Mouse (Mus musculus) kidney, embryonic 14.5 days (tissue): ENCODE data around the gene Pheta1. TPM values are rescaled to one million over a fixed set of nuclear protein-coding genes. Genes with fewer than 3 reads are reported as not detected.
A peak's percentile ranks its signal among the peaks of the same experiment; 100 is the strongest.
"Not testable (repeated sequence)": the region's sequence is repeated elsewhere in the genome, so short reads cannot be mapped to it uniquely, and the experiment has no call there.

ENCODE experiments used
- ATAC-seq: fragments of 200-750 bp; cut with Nextera tagmentation; 2 replicates; pipeline ENCODE4 v1.8.0; 2017; ENCODE audit warnings: moderate number of reproducible peaks, mild to moderate bottlenecking, moderate TSS enrichment, moderate library complexity; ENCODE audit not compliant: low FRiP score, low TSS enrichment
- H3K27ac ChIP-seq: fragments of 300-500 bp; sonication (generic); 2 replicates; pipeline ENCODE4 v1.5.1; 2014; ENCODE audit warnings: low read depth, mild to moderate bottlenecking, low read length, moderate library complexity, mixed read lengths
- H3K27me3 ChIP-seq: fragments of 300-500 bp; sonication (generic); 2 replicates; pipeline ENCODE4 v1.6.1; 2014; ENCODE audit warnings: mild to moderate bottlenecking, low read length; ENCODE audit not compliant: control insufficient read depth, insufficient read depth
- H3K36me3 ChIP-seq: fragments of 300-500 bp; sonication (generic); 2 replicates; pipeline ENCODE4 v1.6.1; 2014; ENCODE audit warnings: low read length, mixed read lengths; ENCODE audit not compliant: control insufficient read depth, insufficient read depth
- H3K4me1 ChIP-seq: fragments of 300-500 bp; sonication (generic); 2 replicates; pipeline ENCODE4 v1.6.1; 2014; ENCODE audit warnings: low read length, mixed read lengths; ENCODE audit not compliant: control insufficient read depth, insufficient read depth
- H3K4me2 ChIP-seq: fragments of 300-500 bp; sonication (generic); replicated peaks from 2 replicates; pipeline ENCODE4 v1.6.1; 2014; ENCODE audit warnings: low read depth, mild to moderate bottlenecking, low read length
- H3K4me3 ChIP-seq: fragments of 300-500 bp; sonication (generic); 2 replicates; pipeline ENCODE4 v1.5.1; 2014; ENCODE audit warnings: mild to moderate bottlenecking, low read length
- H3K9ac ChIP-seq: fragments of 300-500 bp; sonication (generic); 2 replicates; pipeline ENCODE4 v1.6.1; 2014; ENCODE audit warnings: low read depth, mild to moderate bottlenecking, low read length, moderate library complexity
- H3K9me3 ChIP-seq: fragments of 300-500 bp; sonication (generic); 2 replicates; pipeline ENCODE4 v1.6.1; 2016; ENCODE audit warnings: low read length; ENCODE audit not compliant: control insufficient read depth
- WGBS: fragments of 180-500 bp; shearing (Covaris S2); extraction: QIAGEN DNeasy Blood & Tissue Kit; methylation state at CpG from one replicate; pipeline ENCODE4 v1.1.7; 2014; 5-methylcytosine and 5-hydroxymethylcytosine counted together
- polyA plus RNA-seq: library from polyadenylated mRNA; unstranded; fragments of >200 nt; fragmentation: Nextera tagmentation; extraction: Ambion mirVana; gene quantifications from 2 replicates; pipeline ENCODE4 v1.2.1, GENCODE M21; 2014

The Pheta1 gene
- polyA plus RNA-seq, 1 experiment from 2014 or later = 22.6 TPM

DNA sequence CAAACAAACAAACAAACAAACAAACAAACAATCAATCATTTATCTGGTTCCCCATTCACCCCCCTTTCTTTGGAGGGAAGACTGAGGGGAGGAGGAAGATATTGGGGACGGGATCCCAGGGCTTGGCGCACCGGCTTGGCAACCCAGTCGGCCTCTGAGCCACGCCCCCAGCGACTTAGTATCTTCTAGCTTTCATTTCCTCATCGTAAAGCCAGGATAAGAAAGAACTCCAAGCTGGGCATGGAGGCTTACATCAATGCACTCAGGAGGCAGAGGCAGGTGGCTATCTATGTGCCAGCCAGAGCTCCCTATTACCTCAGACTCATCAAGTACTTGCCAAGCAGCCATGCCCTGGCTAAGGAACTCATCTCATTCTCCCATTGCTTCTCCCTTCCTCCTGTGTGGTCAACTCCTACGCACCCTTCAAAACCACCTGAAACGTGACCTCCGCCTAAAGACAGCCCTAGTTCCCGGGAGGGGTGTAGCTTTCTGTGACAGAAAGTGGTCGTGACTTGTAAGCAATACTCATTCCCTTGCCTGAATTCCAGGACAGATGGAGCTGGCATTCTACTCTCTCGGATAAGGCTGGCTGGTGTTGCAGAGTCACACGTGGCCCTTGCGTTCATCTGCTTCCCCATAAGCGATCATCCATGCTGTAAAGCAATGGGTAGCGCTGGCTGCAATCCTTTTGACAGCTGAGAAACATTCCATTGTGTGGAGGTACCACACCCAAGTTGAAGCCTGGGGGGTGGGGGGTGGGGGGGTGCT is 5.5 kb upstream of the Pheta1 start:
- H3K27me3 ChIP-seq = peaks cover 5% of the 10 kb centered on the region; the same call in 1 of the 2 replicates
- ATAC-seq = no peak
- 9% methylated on average over 17 of the region's 17 CpGs for WGBS
- no peaks in the 10 kb centered on the region for H3K9me3 ChIP-seq
- peak overlapping the region; percentile 41 for H3K4me3 ChIP-seq
- peak overlapping the region; percentile 83 for H3K4me2 ChIP-seq
- H3K36me3 ChIP-seq = no peaks in the 10 kb centered on the region
- H3K4me1 ChIP-seq = peaks cover 16% of the 10 kb centered on the region; the same call in 1 of the 2 replicates
- no peak overlapping the region for H3K27ac ChIP-seq
- H3K9ac ChIP-seq = 0 out of 2 replicates have a peak overlapping the region, but pooled peaks have one; percentile 62

DNA sequence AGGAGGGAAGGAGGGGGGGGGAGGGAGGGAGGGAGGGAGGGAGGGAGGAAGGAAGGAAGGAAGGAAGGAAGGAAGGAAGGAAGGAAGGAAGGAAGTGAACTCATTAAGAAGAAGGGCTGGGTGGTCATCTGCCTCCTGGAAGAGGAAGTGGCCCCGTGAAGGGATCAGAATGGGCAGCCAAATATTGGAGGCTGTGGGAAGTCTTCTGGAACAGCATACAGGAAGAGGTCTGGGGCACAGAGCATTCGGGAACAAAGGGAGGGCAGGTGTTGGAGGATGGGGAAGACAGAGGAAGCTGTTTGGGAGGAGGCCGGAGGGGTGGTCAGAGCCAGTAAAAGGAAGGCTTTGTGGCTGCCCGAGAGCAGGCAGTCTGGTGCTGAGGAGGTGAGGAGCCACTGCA is 3.4 kb upstream of the Pheta1 start:
- Histone ChIP-seq H3K27ac (no peak overlapping the region), H3K27me3 (peaks cover 5% of the 10 kb centered on the region; the same call in 1 of the 2 replicates), H3K4me1 (peaks cover 15% of the 10 kb centered on the region; the same call in 1 of the 2 replicates), H3K9me3 (no peaks in the 10 kb centered on the region), H3K36me3 (no peaks in the 10 kb centered on the region), H3K4me2 (no peak overlapping the region), H3K9ac (no peak overlapping the region), H3K4me3 (no peak overlapping the region)
- 25% methylated on average over 4 of the region's 4 CpGs for WGBS
- no peak for ATAC-seq

DNA sequence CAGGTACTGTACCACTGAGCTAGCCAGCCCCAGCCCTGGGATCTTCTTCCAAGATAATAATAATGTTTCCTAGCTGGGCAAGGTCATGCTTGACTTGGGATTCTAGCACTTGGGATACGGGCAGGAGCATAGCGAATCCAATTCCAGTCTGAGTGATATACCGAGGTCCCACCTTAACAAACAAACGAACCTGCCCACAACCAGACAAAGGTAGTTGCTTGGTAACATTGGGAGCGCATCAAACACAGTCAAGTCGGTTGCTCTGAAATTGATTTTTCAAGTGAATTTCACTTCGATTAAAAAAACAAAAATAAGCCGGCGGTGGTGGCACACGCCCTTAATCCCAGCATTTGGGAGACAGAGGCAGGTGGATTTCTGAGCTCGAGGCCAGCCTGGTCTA is 2.5 kb upstream of the Pheta1 start:
- no peak overlapping the region for H3K4me2 ChIP-seq
- H3K9ac ChIP-seq = no peak overlapping the region
- peaks cover 19% of the 10 kb centered on the region; the same call in 1 of the 2 replicates for H3K4me1 ChIP-seq
- H3K27me3 ChIP-seq = peaks cover 5% of the 10 kb centered on the region; the same call in 1 of the 2 replicates
- WGBS = 76% methylated on average over 11 of the region's 11 CpGs
- H3K27ac ChIP-seq = no peak overlapping the region
- no peaks in the 10 kb centered on the region; the same call in 1 of the 2 replicates for H3K36me3 ChIP-seq
- no peak for ATAC-seq
- no peaks in the 10 kb centered on the region for H3K9me3 ChIP-seq
- no peak overlapping the region for H3K4me3 ChIP-seq

DNA sequence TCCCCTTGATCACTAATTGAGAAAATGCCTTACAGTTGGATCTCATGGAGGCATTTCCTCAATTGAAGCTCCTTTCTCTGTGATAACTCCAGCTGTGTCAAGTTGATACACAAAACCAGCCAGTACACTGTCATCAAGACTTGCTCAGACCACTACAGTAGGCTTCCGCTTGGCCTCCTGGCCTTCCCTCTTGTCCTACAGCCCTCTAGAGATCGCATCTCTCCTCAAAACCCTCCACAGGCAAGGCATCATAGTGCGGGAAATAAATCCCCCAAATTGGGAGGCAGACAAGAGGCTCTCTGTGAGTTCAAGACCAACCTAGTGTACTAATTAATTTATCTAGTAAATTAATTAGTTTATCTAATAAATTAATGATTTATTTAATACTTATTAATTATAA is 1.5 kb upstream of the Pheta1 start:
- WGBS = 91% methylated on average over 3 of the region's 3 CpGs
- not testable (repeated sequence) for H3K9ac ChIP-seq, H3K27me3 ChIP-seq, H3K4me3 ChIP-seq, H3K36me3 ChIP-seq, H3K9me3 ChIP-seq, ATAC-seq, H3K4me2 ChIP-seq, H3K27ac ChIP-seq
- H3K4me1 ChIP-seq = peaks cover 19% of the 10 kb centered on the region; the same call in 1 of the 2 replicates

DNA sequence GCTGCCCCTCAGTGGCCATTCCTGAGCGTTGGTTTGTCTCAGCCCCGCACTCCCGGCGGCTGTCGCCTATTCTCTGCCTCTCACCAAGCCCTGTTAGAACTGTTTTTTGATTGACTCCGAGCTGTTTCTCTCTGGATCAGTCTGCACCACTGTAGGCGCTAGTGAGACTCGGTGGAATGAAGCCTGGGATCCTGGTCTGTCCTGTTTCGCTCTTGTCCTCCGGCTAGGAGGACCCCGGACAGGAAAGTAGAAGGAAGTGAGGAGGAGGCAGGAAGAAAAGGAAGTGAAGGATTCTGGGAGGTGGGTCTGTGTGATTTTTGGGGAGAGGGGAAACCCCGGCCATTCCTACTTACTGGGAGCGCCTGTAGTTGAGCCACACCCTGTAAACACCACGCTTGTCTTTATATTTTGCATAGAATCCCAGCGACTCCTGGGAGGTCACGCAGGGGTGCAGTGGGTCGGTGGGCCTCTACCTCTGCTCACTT is 707 bp upstream of the Pheta1 start:
- H3K36me3 ChIP-seq = peaks cover 14% of the 10 kb centered on the region
- H3K27ac ChIP-seq = peak overlapping the region; percentile 83
- peaks cover 5% of the 10 kb centered on the region; the same call in 1 of the 2 replicates for H3K27me3 ChIP-seq
- peak overlapping the region; percentile 85 for H3K4me2 ChIP-seq
- WGBS = 1% methylated on average over 17 of the region's 17 CpGs
- H3K4me1 ChIP-seq = peaks cover 14% of the 10 kb centered on the region; the same call in 1 of the 2 replicates
- H3K9me3 ChIP-seq = no peaks in the 10 kb centered on the region
- peak overlapping the region; percentile 91 for H3K4me3 ChIP-seq
- peak; percentile 17 for ATAC-seq
- peak overlapping the region; percentile 91 for H3K9ac ChIP-seq

DNA sequence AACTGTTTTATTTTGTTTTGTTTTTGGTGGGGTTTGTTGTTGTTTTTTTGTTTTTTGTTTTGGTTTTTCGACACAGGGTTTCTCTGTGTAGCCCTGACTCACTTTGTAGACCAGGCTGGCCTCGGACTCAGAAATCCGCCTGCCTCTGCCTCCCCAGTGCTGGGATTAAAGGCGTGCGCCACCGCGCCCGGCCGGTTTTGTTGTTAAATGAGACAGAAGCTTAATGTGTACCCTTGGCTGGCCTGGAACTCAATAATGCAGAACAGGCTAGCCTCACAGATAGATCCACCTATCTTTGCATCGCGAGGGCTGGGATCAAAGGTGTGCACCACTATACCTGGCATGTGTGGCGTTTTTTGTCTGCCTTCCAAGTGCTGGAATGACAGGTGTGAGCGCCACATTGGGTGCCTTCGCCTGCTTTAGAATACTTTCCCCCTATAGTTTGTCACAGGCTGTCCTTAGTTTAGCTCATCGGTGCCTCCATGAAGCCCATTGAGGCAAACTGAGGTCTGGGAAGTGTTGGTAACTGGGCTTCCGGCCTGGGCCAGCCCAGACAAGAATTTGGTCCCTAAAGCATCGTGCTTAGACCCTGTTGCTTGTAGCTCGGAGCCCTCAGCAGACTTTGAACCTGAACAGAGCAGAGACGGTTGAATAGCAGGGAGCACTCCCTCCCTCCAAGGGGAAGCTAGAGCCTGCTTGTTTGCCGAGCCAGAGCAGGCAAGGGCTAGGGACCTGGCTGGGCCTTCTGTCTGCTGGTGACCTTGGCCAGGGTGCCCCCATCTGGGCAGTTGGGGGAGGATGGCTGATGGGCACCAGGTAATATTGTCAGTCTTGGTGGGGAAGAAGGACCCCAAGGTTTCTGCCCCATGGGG is 930 bp downstream of the Pheta1 start:
- Histone ChIP-seq H3K9me3 (no peaks in the 10 kb centered on the region), H3K9ac (peak overlapping the region; percentile 91), H3K27ac (no peak overlapping the region; the same call in 1 of the 2 replicates), H3K27me3 (no peaks in the 10 kb centered on the region; the same call in 1 of the 2 replicates), H3K4me2 (peak overlapping the region; percentile 85), H3K4me3 (peak overlapping the region; percentile 91), H3K4me1 (peaks cover 12% of the 10 kb centered on the region; the same call in 1 of the 2 replicates), H3K36me3 (peaks cover 28% of the 10 kb centered on the region)
- WGBS = 38% methylated on average over 20 of the region's 20 CpGs
- ATAC-seq = no peak

DNA sequence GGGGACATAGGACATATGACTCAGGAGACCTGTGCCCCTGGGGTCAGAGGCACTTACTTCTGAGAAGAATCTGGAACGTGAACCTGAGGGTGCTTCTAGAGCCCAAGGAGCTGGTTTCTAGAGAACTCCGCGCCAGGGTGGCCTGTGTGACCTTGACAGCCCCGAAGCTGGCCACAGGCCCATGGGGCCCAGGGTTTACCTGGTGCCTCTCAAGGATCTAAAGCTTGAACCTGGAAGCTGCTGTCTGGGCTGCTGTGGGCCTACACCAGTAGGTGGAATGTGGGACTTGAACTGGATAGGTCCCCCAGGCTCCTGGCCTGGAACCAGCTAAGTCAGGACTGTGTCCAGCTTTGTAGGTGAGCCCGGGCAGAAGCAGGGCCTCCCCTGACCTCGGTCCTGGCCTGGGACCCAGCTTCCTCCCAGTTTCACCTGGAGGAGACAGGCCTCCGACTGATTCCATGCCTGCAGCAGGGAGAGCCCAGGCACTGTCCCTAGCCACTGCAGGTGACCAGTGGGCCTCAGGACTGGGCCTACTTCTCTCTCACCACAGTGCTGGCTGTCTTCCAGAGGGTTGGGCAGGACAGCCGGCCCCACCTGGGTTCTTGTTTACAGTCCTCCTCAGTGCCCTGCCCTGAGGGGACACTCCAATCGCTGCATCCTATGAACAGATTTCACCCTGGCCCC is 4.7 kb downstream of the Pheta1 start:
- H3K27me3 ChIP-seq = no peaks in the 10 kb centered on the region
- no peaks in the 10 kb centered on the region for H3K9me3 ChIP-seq
- 85% methylated on average over 9 of the region's 9 CpGs for WGBS
- no peak overlapping the region for H3K9ac ChIP-seq
- no peak overlapping the region for H3K4me2 ChIP-seq
- no peak overlapping the region for H3K27ac ChIP-seq
- peaks cover 8% of the 10 kb centered on the region; the same call in 1 of the 2 replicates for H3K4me1 ChIP-seq
- H3K4me3 ChIP-seq = no peak overlapping the region
- H3K36me3 ChIP-seq = peaks cover 32% of the 10 kb centered on the region
- ATAC-seq = no peak

DNA sequence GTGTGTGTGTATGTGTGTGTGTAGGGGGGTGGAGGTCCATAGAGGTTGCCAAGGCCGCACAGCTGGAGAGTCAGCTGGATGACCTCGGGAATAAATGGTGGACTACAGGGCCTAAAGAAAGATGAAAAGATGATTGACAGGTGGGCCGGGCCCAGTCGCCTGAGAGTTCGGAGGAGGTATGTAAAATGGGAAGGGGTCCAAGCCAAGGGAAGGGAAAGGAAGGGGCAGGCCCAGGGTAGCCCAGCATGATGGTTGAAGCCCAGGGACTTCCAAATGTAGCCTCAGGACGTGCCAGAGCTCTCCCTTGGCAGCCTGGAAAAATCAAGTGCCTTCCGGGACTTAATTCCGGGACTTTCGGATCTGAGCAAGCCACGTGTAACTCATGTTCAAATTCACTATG is 6.0 kb downstream of the Pheta1 start:
- no peak overlapping the region for H3K4me3 ChIP-seq
- peaks cover 8% of the 10 kb centered on the region; the same call in 1 of the 2 replicates for H3K4me1 ChIP-seq
- H3K27ac ChIP-seq = no peak overlapping the region
- no peaks in the 10 kb centered on the region for H3K27me3 ChIP-seq
- H3K4me2 ChIP-seq = no peak overlapping the region
- 80% methylated on average over 10 of the region's 10 CpGs for WGBS
- peaks cover 32% of the 10 kb centered on the region for H3K36me3 ChIP-seq
- no peak for ATAC-seq
- H3K9ac ChIP-seq = no peak overlapping the region
- H3K9me3 ChIP-seq = no peaks in the 10 kb centered on the region
